Mouse (Mus musculus) gastrocnemius, postnatal 10 days (tissue): ENCODE results near the gene Cers1. TPM values are rescaled to one million over a fixed set of nuclear protein-coding genes. Genes with fewer than 3 reads are reported as not detected.

Experiments used
- DNase-seq: peaks from one replicate; pipeline ENCODE4 v3.0.0; 2021; ENCODE audit warnings: mixed read lengths
- long read RNA-seq, 2 experiments: library from polyadenylated mRNA; stranded (forward); transcript quantifications; one replicate each; pipeline ENCODE4 v2.0.0; 2021
- total RNA-seq, 2 experiments: library from RNA; stranded (reverse); gene quantifications; 2 replicates each; pipeline ENCODE4 v1.2.3; 2021

The Cers1 gene
- total RNA-seq = 10 to 100 TPM; 20.0 to 23.6 TPM
- long read RNA-seq, experiment 1, transcript Cers1-203 (8 exons, 2,728 nt) = major isoform, 103 of 113 reads
- long read RNA-seq, experiment 1, partial matches to known transcripts = 6 of 113 reads
- long read RNA-seq, experiment 1, other reads (novel, unspliced or antisense) = 4 of 113 reads
- long read RNA-seq, experiment 2, transcript Cers1-203 (8 exons, 2,728 nt) = major isoform, 99 of 113 reads
- long read RNA-seq, experiment 2, partial matches to known transcripts = 9 of 113 reads
- long read RNA-seq, experiment 2, other reads (novel, unspliced or antisense) = 5 of 113 reads

GRCm38 (mm10) chr8:70315624-70316510, at the start of gene Cers1:
Cers1 (plus strand) TSS chr8:70315775.
- peak; percentile 76 for DNase-seq

GRCm38 (mm10) chr8:70267674-70268073, 47.9 kb upstream of the Cers1 start:
- no peak for DNase-seq

GRCm38 (mm10) chr8:70268311-70268710, 47.3 kb upstream of the Cers1 start:
- DNase-seq = no peak

- peak; percentile 41 for DNase-seq
These were observed 46.6 kb upstream of the Cers1 start for GRCm38 (mm10) chr8:70268799-70269565.

- DNase-seq = no peak
These were observed 42.6 kb upstream of the Cers1 start for GRCm38 (mm10) chr8:70272949-70273348.

GRCm38 (mm10) chr8:70274350-70274749, 41.2 kb upstream of the Cers1 start:
- no peak for DNase-seq

- no peak for DNase-seq
These were observed 39.1 kb upstream of the Cers1 start for GRCm38 (mm10) chr8:70276476-70276875.

GRCm38 (mm10) chr8:70278175-70278574, 37.4 kb upstream of the Cers1 start:
- DNase-seq = no peak

GRCm38 (mm10) chr8:70279266-70279665, 36.3 kb upstream of the Cers1 start:
- no peak for DNase-seq

GRCm38 (mm10) chr8:70281001-70281400, 34.6 kb upstream of the Cers1 start:
- DNase-seq = no peak

GRCm38 (mm10) chr8:70282603-70283135, 32.9 kb upstream of the Cers1 start, which contains the start of gene Homer3:
Homer3 (plus strand) TSS chr8:70282827.
- DNase-seq = peak; percentile 92

GRCm38 (mm10) chr8:70283136-70284077, 32.2 kb upstream of the Cers1 start:
- no peak for DNase-seq

GRCm38 (mm10) chr8:70284421-70284820, 31.2 kb upstream of the Cers1 start:
- no peak for DNase-seq

- no peak for DNase-seq
These were observed 30.3 kb upstream of the Cers1 start for GRCm38 (mm10) chr8:70285304-70285703.

- DNase-seq = no peak
These were observed 28.8 kb upstream of the Cers1 start for GRCm38 (mm10) chr8:70286737-70287136.

GRCm38 (mm10) chr8:70293988-70294405, 21.6 kb upstream of the Cers1 start:
- DNase-seq = no peak

GRCm38 (mm10) chr8:70300881-70301280, 14.7 kb upstream of the Cers1 start:
- DNase-seq = no peak

GRCm38 (mm10) chr8:70302358-70302890, 13.2 kb upstream of the Cers1 start, which contains the start of the genes Ddx49 and Cope:
Ddx49 (minus strand) TSS chr8:70302489.
Cope (plus strand) TSS chr8:70302518.
- peak; percentile 91 for DNase-seq

GRCm38 (mm10) chr8:70302901-70303300, 12.7 kb upstream of the Cers1 start:
- no peak for DNase-seq

GRCm38 (mm10) chr8:70309311-70309710, 6.3 kb upstream of the Cers1 start:
- peak; percentile 52 for DNase-seq

GRCm38 (mm10) chr8:70313399-70313798, 2.2 kb upstream of the Cers1 start:
- peak; percentile 77 for DNase-seq
